Mouse (Mus musculus) midbrain, embryonic 11.5 days (tissue): ENCODE results near the gene 2510002D24Rik. TPM values are rescaled to one million over a fixed set of nuclear protein-coding genes. Genes with fewer than 3 reads are reported as not detected.

Source experiments
- ATAC-seq: fragments of 200-750 bp; cut with Nextera tagmentation; 2 replicates; pipeline ENCODE4 v1.8.0; 2017; ENCODE audit warnings: moderate TSS enrichment, moderate library complexity; ENCODE audit not compliant: low FRiP score
- DNase-seq: peaks from one replicate; pipeline ENCODE4 v3.0.0; 2015; ENCODE audit warnings: low spot score; ENCODE audit errors: missing footprints
- H3K27ac ChIP-seq: fragments of 300-500 bp; sonication (generic); 2 replicates; pipeline ENCODE4 v1.5.1; 2014; ENCODE audit warnings: low read depth, low read length
- H3K27me3 ChIP-seq: fragments of 300-500 bp; sonication (generic); 2 replicates; pipeline ENCODE4 v1.6.1; 2014; ENCODE audit warnings: mild to moderate bottlenecking, low read length, moderate library complexity, mixed read lengths; ENCODE audit not compliant: control insufficient read depth, insufficient read depth
- H3K36me3 ChIP-seq: fragments of 300-500 bp; sonication (generic); 2 replicates; pipeline ENCODE4 v1.6.1; 2014; ENCODE audit warnings: mild to moderate bottlenecking, low read length, moderate library complexity, mixed read lengths; ENCODE audit not compliant: control insufficient read depth, insufficient read depth
- H3K4me1 ChIP-seq: fragments of 300-500 bp; sonication (generic); 2 replicates; pipeline ENCODE4 v1.6.1; 2014; ENCODE audit warnings: low read length; ENCODE audit not compliant: control insufficient read depth, insufficient read depth
- H3K4me2 ChIP-seq: fragments of 300-500 bp; sonication (generic); 2 replicates; pipeline ENCODE4 v1.6.1; 2014; ENCODE audit warnings: mild to moderate bottlenecking, moderate library complexity
- H3K4me3 ChIP-seq: fragments of 300-500 bp; sonication (generic); 2 replicates; pipeline ENCODE4 v1.5.1; 2014; ENCODE audit warnings: low read depth, low read length
- H3K9ac ChIP-seq: fragments of 300-500 bp; sonication (generic); 2 replicates; pipeline ENCODE4 v1.6.1; 2014; ENCODE audit warnings: low read length
- H3K9me3 ChIP-seq: fragments of 300-500 bp; sonication (generic); 2 replicates; pipeline ENCODE4 v1.6.1; 2016; ENCODE audit warnings: low read length; ENCODE audit not compliant: control insufficient read depth
- WGBS: fragments of 180-500 bp; shearing (Covaris S2); extraction: QIAGEN DNeasy Blood & Tissue Kit; methylation state at CpG from one replicate; pipeline ENCODE4 v1.1.7; 2014; 5-methylcytosine and 5-hydroxymethylcytosine counted together
- polyA plus RNA-seq: library from polyadenylated mRNA; unstranded; fragments of >200 nt; fragmentation: Nextera tagmentation; extraction: Ambion mirVana; gene quantifications from 2 replicates; pipeline ENCODE4 v1.2.1, GENCODE M21; 2014

2510002D24Rik gene
- polyA plus RNA-seq, result 16.1 TPM in 2 replicates

- WGBS, result 2% methylated on average over 46 of the region's 46 CpGs
- ATAC-seq, result peak; percentile 97
- Histone ChIP-seq H3K4me3 (peak within 1 kb of the TSS; percentile 85), H3K4me1 (0 out of 2 replicates have a peak, but pooled peaks cover 2% of the 10 kb centered on the region), H3K9me3 (no peaks in the 10 kb centered on the region), H3K9ac (peak within 1 kb of the TSS; percentile 86), H3K27me3 (no peaks in the 10 kb centered on the region), H3K4me2 (peak within 1 kb of the TSS; percentile 69), H3K27ac (no peak within 1 kb of the TSS), H3K36me3 (peaks cover 9% of the 10 kb centered on the region; the same call in 1 of the 2 replicates)
- peak; percentile 98 for DNase-seq
These were observed at the start of gene 2510002D24Rik, which contains the start of gene Gm28539 for GRCm38 (mm10) chr16:18836468-18837208. Gene 2510002D24Rik (plus strand): TSS chr16:18836578. Gene Gm28539 (plus strand): TSS chr16:18836584.

- Histone ChIP-seq H3K4me2 (no peak overlapping the region), H3K9ac (no peak overlapping the region), H3K36me3 (peaks cover 9% of the 10 kb centered on the region; the same call in 1 of the 2 replicates), H3K4me3 (no peak overlapping the region), H3K27me3 (no peaks in the 10 kb centered on the region; the same call in 1 of the 2 replicates), H3K4me1 (no peaks in the 10 kb centered on the region), H3K27ac (no peak overlapping the region), H3K9me3 (no peaks in the 10 kb centered on the region)
- 94% methylated on average over 10 of the region's 10 CpGs for WGBS
- DNase-seq, result no peak
- ATAC-seq, result no peak
These were observed 49.7 kb upstream of the 2510002D24Rik start for GRCm38 (mm10) chr16:18786652-18787051.

GRCm38 (mm10) chr16:18788627-18789406, 47.6 kb upstream of the 2510002D24Rik start:
- Histone ChIP-seq H3K27me3 (no peaks in the 10 kb centered on the region; the same call in 1 of the 2 replicates), H3K9ac (no peak overlapping the region), H3K36me3 (peaks cover 9% of the 10 kb centered on the region; the same call in 1 of the 2 replicates), H3K4me3 (no peak overlapping the region), H3K27ac (no peak overlapping the region), H3K4me2 (no peak overlapping the region), H3K9me3 (no peaks in the 10 kb centered on the region), H3K4me1 (no peaks in the 10 kb centered on the region)
- ATAC-seq, result no peak
- DNase-seq, result no peak
- 92% methylated on average over 10 of the region's 10 CpGs for WGBS

- peaks cover 17% of the 10 kb centered on the region for H3K36me3 ChIP-seq
- H3K4me3 ChIP-seq, result no peak overlapping the region
- H3K27me3 ChIP-seq, result no peaks in the 10 kb centered on the region
- no peak overlapping the region for H3K4me2 ChIP-seq
- WGBS, result 92% methylated on average over 11 of the region's 11 CpGs
- H3K9me3 ChIP-seq, result no peaks in the 10 kb centered on the region
- no peak overlapping the region for H3K27ac ChIP-seq
- H3K9ac ChIP-seq, result no peak overlapping the region
- H3K4me1 ChIP-seq, result no peaks in the 10 kb centered on the region
- DNase-seq (no peak), ATAC-seq (no peak)
These were observed 41.0 kb upstream of the 2510002D24Rik start for GRCm38 (mm10) chr16:18795223-18795899.

GRCm38 (mm10) chr16:18796645-18797044, 39.7 kb upstream of the 2510002D24Rik start:
- 88% methylated on average over 7 of the region's 7 CpGs for WGBS
- ATAC-seq (no peak), DNase-seq (no peak)
- H3K9me3 ChIP-seq, result no peaks in the 10 kb centered on the region
- H3K9ac ChIP-seq, result no peak overlapping the region
- no peak overlapping the region for H3K4me2 ChIP-seq
- no peaks in the 10 kb centered on the region for H3K4me1 ChIP-seq
- H3K27me3 ChIP-seq, result no peaks in the 10 kb centered on the region
- no peak overlapping the region for H3K27ac ChIP-seq
- H3K4me3 ChIP-seq, result no peak overlapping the region
- H3K36me3 ChIP-seq, result peaks cover 17% of the 10 kb centered on the region

GRCm38 (mm10) chr16:18798151-18798550, 38.2 kb upstream of the 2510002D24Rik start:
- peaks cover 17% of the 10 kb centered on the region for H3K36me3 ChIP-seq
- H3K4me1 ChIP-seq, result no peaks in the 10 kb centered on the region
- H3K27ac ChIP-seq, result no peak overlapping the region
- H3K4me2 ChIP-seq, result no peak overlapping the region
- H3K4me3 ChIP-seq, result no peak overlapping the region
- H3K9me3 ChIP-seq, result no peaks in the 10 kb centered on the region
- WGBS, result 95% methylated on average over 5 of the region's 5 CpGs
- H3K27me3 ChIP-seq, result no peaks in the 10 kb centered on the region
- DNase-seq, result no peak
- no peak overlapping the region for H3K9ac ChIP-seq
- ATAC-seq, result no peak

GRCm38 (mm10) chr16:18798841-18799240, 37.5 kb upstream of the 2510002D24Rik start:
- no peaks in the 10 kb centered on the region for H3K27me3 ChIP-seq
- no peak overlapping the region for H3K27ac ChIP-seq
- no peak overlapping the region for H3K4me2 ChIP-seq
- WGBS, result 67% methylated on average over 2 of the region's 2 CpGs
- DNase-seq (peak; percentile 89), ATAC-seq (no peak)
- H3K9me3 ChIP-seq, result no peaks in the 10 kb centered on the region
- H3K4me3 ChIP-seq, result no peak overlapping the region
- no peaks in the 10 kb centered on the region for H3K4me1 ChIP-seq
- H3K9ac ChIP-seq, result no peak overlapping the region
- H3K36me3 ChIP-seq, result peaks cover 17% of the 10 kb centered on the region

GRCm38 (mm10) chr16:18805746-18806145, 30.6 kb upstream of the 2510002D24Rik start:
- no peak overlapping the region for H3K4me2 ChIP-seq
- no peaks in the 10 kb centered on the region; the same call in 1 of the 2 replicates for H3K4me1 ChIP-seq
- DNase-seq, result no peak
- no peaks in the 10 kb centered on the region for H3K27me3 ChIP-seq
- H3K27ac ChIP-seq, result no peak overlapping the region
- WGBS, result 88% methylated on average over 2 of the region's 2 CpGs
- H3K9me3 ChIP-seq, result no peaks in the 10 kb centered on the region
- peaks cover 24% of the 10 kb centered on the region for H3K36me3 ChIP-seq
- H3K9ac ChIP-seq, result no peak overlapping the region
- no peak overlapping the region for H3K4me3 ChIP-seq
- no peak for ATAC-seq
